Mouse (Mus musculus): ENCODE data around the gene Ncoa6.

- TF ChIP-seq POLR2A (IDR thresholded peaks at IDR 0.05; ENCODE audit: borderline replicate concordance, low read depth, low read length), result no peak
- no peak for TF ChIP-seq CTCF (IDR thresholded peaks at IDR 0.05; ENCODE audit: low read depth, low read length)
These were observed 97.5 kb downstream of the Ncoa6 start for GRCm38 (mm10) chr2:155376191-155376590.

Data from bone marrow macrophage, adult 2 months (primary cell).